Mouse (Mus musculus) midbrain, postnatal 0 days (tissue): Measurements from ENCODE around the gene Scin. TPM values are rescaled to one million over a fixed set of nuclear protein-coding genes. Genes with fewer than 3 reads are reported as not detected.

ENCODE experiments used
- ATAC-seq: fragments of 200-750 bp; cut with Nextera tagmentation; 2 replicates; pipeline ENCODE4 v1.8.0; 2017; ENCODE audit warnings: moderate number of reproducible peaks, mild to moderate bottlenecking, moderate TSS enrichment, moderate library complexity; ENCODE audit not compliant: low FRiP score
- DNase-seq: peaks from one replicate; pipeline ENCODE4 v3.0.0-alpha.2; 2015; ENCODE audit warnings: low spot score
- H3K27ac ChIP-seq: fragments of 300-500 bp; sonication (generic); 2 replicates; pipeline ENCODE4 v1.5.1; 2014; ENCODE audit warnings: low read depth, mild to moderate bottlenecking, low read length, mixed read lengths
- H3K27me3 ChIP-seq: fragments of 300-500 bp; sonication (generic); 2 replicates; pipeline ENCODE4 v1.6.1; 2014; ENCODE audit warnings: low read length, control low read depth, mixed read lengths; ENCODE audit not compliant: insufficient read depth
- H3K36me3 ChIP-seq: fragments of 300-500 bp; sonication (generic); 2 replicates; pipeline ENCODE4 v1.6.1; 2014; ENCODE audit warnings: low read length, control low read depth, mixed read lengths; ENCODE audit not compliant: insufficient read depth
- H3K4me1 ChIP-seq: fragments of 300-500 bp; sonication (generic); 2 replicates; pipeline ENCODE4 v1.6.1; 2014; ENCODE audit warnings: mild to moderate bottlenecking, control low read depth, antibody characterized with exemption, low read length, mixed read lengths; ENCODE audit not compliant: insufficient read depth
- H3K4me2 ChIP-seq: fragments of 300-500 bp; sonication (generic); 2 replicates; pipeline ENCODE4 v1.6.1; 2014; ENCODE audit warnings: low read depth, mild to moderate bottlenecking, low read length, mixed read lengths; ENCODE audit not compliant: poor library complexity, severe bottlenecking
- H3K4me3 ChIP-seq: fragments of 300-500 bp; sonication (generic); 2 replicates; pipeline ENCODE4 v1.5.1; 2014; ENCODE audit warnings: low read depth, mild to moderate bottlenecking, low read length, moderate library complexity
- H3K9ac ChIP-seq: fragments of 300-500 bp; sonication (generic); replicated peaks from 2 replicates; pipeline ENCODE4 v1.6.1; 2014; ENCODE audit warnings: mild to moderate bottlenecking, low read length, moderate library complexity, mixed read lengths; ENCODE audit not compliant: poor library complexity, severe bottlenecking
- H3K9me3 ChIP-seq: fragments of 300-500 bp; sonication (generic); 2 replicates; pipeline ENCODE4 v1.6.1; 2016; ENCODE audit warnings: low read length, control low read depth
- CTCF ChIP-seq: IDR thresholded peaks from 2 replicates; pipeline ENCODE4 v1.5.1; 2016; ENCODE audit warnings: antibody characterized with exemption, mild to moderate bottlenecking
- WGBS: fragments of 180-500 bp; shearing (Covaris S2); extraction: QIAGEN DNeasy Blood & Tissue Kit; methylation state at CpG from one replicate; pipeline ENCODE4 v1.1.7; 2014; 5-methylcytosine and 5-hydroxymethylcytosine counted together
- polyA plus RNA-seq: library from polyadenylated mRNA; unstranded; fragments of >200 nt; fragmentation: Nextera tagmentation; extraction: Ambion mirVana; gene quantifications from 2 replicates; pipeline ENCODE4 v1.2.1, GENCODE M21; 2015
- total RNA-seq: library from RNA; depleted of rRNA; stranded (reverse); fragments of >200 nt; gene quantifications from 2 replicates; pipeline ENCODE4 v1.2.3, GENCODE M21; 2014

Scin gene
- total and polyA plus RNA-seq, 2 experiments from 2014 or later = 0.09 to 0.44 TPM

DNA sequence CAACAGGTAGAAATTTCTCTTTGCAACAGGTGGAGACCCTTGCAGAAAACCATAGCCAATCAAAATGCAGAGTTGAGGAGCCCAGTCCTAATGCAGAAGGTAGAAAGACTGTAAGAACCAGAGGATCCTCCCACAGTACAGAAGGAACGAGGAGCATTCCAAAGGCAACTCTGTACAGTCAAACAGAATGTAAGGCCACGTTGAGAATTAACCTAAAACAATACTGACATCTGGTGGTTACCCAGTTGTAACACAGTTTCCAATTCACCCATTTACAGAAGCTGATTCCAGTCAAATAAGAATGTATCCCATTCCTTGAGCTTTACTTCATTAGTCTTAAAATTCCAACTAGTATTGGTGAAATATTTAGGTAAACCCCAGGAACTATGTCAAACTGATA, 30.6 kb upstream of the Scin start:
- Histone ChIP-seq H3K4me3 (no peak overlapping the region), H3K4me1 (no peaks in the 10 kb centered on the region), H3K4me2 (no peak overlapping the region), H3K9me3 (no peaks in the 10 kb centered on the region), H3K27me3 (no peaks in the 10 kb centered on the region), H3K9ac (no peak overlapping the region), H3K27ac (no peak overlapping the region), H3K36me3 (no peaks in the 10 kb centered on the region)
- peak; percentile 85 for TF ChIP-seq CTCF
- WGBS = 5% methylated on average over 2 of the region's 2 CpGs
- no peak for ATAC-seq
- peak; percentile 76 for DNase-seq

- 79% methylated on average over 2 of the region's 2 CpGs for WGBS
- Histone ChIP-seq H3K9me3 (no peaks in the 10 kb centered on the region), H3K27ac (no peak overlapping the region), H3K4me3 (no peak overlapping the region), H3K4me2 (no peak overlapping the region), H3K4me1 (no peaks in the 10 kb centered on the region), H3K9ac (no peak overlapping the region), H3K36me3 (no peaks in the 10 kb centered on the region), H3K27me3 (no peaks in the 10 kb centered on the region)
- no peak for ATAC-seq
- DNase-seq = no peak
- no peak for TF ChIP-seq CTCF
These were observed 26.7 kb upstream of the Scin start for GRCm38 (mm10) chr12:40160777-40161176.

- Histone ChIP-seq H3K27ac (no peak overlapping the region), H3K36me3 (no peaks in the 10 kb centered on the region), H3K27me3 (no peaks in the 10 kb centered on the region), H3K4me2 (no peak overlapping the region), H3K9me3 (no peaks in the 10 kb centered on the region), H3K9ac (no peak overlapping the region), H3K4me1 (no peaks in the 10 kb centered on the region), H3K4me3 (no peak overlapping the region)
- no peak for TF ChIP-seq CTCF
- WGBS = 95% methylated on average over 6 of the region's 6 CpGs
- no peak for DNase-seq
- no peak for ATAC-seq
These were observed 20.2 kb upstream of the Scin start for GRCm38 (mm10) chr12:40154188-40154587.

DNA sequence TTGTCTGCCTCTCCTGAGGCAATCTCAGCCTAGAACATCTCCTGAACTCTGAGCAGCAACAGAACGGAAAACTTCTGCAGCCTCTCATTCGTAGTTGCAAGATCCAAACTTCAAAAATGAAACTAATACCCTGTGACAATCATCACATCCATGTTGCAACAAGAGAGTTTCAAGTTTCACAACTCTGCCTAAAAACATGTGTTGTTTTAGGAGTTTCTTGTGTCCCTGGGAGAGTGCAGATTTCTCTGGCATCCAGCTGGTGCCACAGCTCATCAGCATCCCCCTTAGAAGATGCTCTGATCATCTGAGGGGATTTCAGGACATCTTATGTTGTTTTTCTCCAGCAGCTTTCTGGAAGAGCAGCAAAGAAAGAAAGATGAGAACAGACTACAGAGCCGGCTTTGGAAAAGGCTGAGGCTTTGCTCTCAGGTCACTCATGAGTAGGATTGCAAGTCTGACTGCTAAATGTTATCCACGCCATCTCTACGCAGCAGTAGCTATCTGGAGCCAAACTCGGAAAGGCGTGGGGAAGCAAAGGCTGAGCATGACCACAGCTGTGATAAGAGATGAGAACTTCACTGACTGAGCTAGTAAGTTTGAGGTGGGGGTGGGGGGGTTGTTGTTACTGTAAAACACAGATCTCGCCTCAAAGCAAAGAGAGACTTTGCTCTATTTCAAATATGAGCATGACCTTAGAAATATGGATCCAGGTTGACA, 18.5 kb upstream of the Scin start:
- Histone ChIP-seq H3K9me3 (no peaks in the 10 kb centered on the region), H3K9ac (no peak overlapping the region), H3K4me1 (no peaks in the 10 kb centered on the region), H3K4me3 (no peak overlapping the region), H3K27ac (no peak overlapping the region), H3K27me3 (no peaks in the 10 kb centered on the region), H3K36me3 (no peaks in the 10 kb centered on the region), H3K4me2 (no peak overlapping the region)
- ATAC-seq (no peak), DNase-seq (no peak)
- 88% methylated on average over 8 of the region's 8 CpGs for WGBS
- no peak for TF ChIP-seq CTCF

DNA sequence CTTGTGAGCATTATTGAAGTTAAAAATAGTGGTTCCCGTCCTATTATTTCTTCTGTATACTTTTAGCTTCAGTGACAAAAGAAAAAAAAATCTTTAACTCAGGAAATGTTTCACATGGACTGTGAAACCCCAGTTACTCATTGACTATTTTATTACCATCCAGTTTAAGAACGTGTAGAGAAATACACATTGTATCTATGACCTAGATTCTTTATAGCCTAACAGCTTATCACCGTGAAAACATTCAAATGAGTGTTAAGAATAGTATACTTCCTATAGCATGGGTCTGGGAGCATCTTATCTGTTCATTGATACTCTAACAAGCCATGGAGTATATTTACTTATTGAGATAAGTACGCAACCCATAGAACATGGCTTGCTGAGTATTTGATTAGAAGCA, 13.3 kb upstream of the Scin start:
- Histone ChIP-seq H3K4me1 (no peaks in the 10 kb centered on the region), H3K9me3 (no peaks in the 10 kb centered on the region), H3K27ac (no peak overlapping the region), H3K27me3 (no peaks in the 10 kb centered on the region), H3K4me2 (no peak overlapping the region), H3K4me3 (no peak overlapping the region), H3K36me3 (no peaks in the 10 kb centered on the region), H3K9ac (no peak overlapping the region)
- ATAC-seq = no peak
- TF ChIP-seq CTCF = no peak
- no peak for DNase-seq
- 74% methylated on average over 4 of the region's 4 CpGs for WGBS

DNA sequence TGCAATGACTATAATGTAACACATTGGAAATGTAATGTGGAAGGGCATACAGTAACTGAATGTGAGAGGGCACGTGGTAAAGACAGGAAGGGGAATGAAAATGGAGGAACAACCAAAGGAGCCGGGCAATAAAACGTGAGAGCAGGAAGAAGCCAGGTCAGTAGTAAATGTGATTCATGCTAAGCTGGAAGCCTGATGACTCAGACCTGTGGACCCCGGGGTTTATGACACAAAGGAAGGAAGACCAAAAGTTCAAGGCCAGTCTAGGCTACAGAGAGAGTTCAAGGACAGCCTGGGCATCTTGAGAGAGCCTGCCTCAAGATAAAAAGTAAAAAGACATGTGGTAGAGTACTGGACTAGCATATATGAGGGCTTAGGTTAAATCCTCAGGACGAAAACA, 12.5 kb upstream of the Scin start:
- Histone ChIP-seq H3K4me3 (no peak overlapping the region), H3K27me3 (no peaks in the 10 kb centered on the region), H3K4me1 (no peaks in the 10 kb centered on the region), H3K9me3 (no peaks in the 10 kb centered on the region), H3K4me2 (no peak overlapping the region), H3K9ac (no peak overlapping the region), H3K36me3 (no peaks in the 10 kb centered on the region), H3K27ac (no peak overlapping the region)
- no peak for ATAC-seq
- WGBS = 84% methylated on average over 5 of the region's 5 CpGs
- no peak for DNase-seq
- TF ChIP-seq CTCF = no peak
